Mouse (Mus musculus): ENCODE measurements around the gene Anapc15-ps. TPM values are rescaled to one million over a fixed set of nuclear protein-coding genes. Genes with fewer than 3 reads are reported as not detected.

Anapc15-ps gene
- not detected in 3 replicates for total RNA-seq (2017)

DNA sequence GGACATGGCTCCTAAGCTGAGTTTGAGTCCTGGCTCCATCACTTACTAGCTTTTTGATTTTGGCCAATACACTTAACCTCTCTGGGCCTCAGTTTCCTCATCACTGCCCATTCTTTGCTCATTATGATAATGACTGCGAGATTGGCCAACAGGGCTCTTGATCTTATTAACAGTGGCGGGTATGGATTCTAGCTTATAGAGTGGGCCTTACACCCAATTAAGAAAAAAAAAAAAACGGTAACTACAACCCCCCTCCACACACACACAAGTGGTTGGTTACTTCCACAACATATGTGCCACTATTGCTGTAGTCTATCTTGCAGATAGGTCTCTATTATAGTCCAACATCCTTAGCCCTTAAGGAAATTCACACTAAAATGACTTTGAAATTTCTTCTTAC is at the start of gene Anapc15-ps:
Gene Anapc15-ps, minus strand, starts transcription at position 101 of the 400 bp plus-strand sequence.
- no peak for ATAC-seq (replicated peaks; ENCODE audit: insufficient number of reproducible peaks, low FRiP score, low TSS enrichment, poor library complexity, severe bottlenecking)

DNA sequence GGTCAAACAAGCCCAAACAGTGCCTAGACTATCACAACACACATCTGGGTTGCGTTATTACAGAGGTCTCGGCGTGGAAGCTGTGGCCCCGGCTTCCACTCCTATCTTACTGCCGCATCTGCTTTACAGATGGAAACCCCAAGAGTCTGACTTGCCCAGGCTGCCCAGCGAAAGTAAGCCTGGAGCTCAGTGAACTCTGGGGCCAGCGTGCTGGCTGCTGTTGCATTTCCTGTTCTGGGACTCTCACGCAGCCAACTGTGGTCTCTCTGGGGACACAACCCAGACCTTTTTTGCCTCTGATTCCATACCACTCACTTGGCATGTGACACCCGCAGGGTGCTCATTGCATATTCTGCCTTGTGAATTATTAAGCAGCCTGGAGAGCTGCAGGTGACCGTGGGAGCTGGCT is 49.0 kb upstream of the Anapc15-ps start:
- ATAC-seq (replicated peaks; ENCODE audit: insufficient number of reproducible peaks, low FRiP score, low TSS enrichment, poor library complexity, severe bottlenecking): no peak

DNA sequence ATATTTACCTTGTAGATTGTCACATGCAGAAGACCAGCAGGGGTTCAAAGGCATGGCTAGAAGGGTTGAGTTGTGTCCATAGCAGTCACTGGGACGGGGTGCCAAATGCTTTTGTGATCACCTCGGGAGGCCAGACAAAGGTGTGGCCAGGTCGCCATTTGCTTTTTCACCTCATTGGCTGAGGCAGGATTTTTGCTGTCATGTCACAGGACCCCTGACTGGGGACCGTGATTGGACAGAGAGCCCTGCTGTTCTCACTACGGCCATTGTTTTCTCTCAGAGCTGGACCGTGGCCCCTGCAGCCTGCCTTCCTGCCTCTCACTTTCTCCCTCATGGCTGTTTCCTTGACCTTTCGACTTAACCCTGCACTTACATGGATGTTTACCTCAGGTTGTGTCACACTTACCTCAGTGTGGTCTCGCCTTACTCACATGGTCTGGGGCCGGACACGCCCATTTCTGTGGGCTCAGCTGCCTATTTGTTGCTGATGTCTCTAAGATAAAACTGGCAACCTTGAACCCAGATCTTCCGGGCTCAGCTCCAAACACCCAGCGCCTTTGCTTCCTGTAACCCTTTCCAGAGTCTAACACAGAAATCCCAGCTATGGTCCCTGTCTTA is 47.0 kb upstream of the Anapc15-ps start:
- no peak; the same call in 1 of the 2 replicates for ATAC-seq (replicated peaks; ENCODE audit: insufficient number of reproducible peaks, low FRiP score, low TSS enrichment, poor library complexity, severe bottlenecking)

DNA sequence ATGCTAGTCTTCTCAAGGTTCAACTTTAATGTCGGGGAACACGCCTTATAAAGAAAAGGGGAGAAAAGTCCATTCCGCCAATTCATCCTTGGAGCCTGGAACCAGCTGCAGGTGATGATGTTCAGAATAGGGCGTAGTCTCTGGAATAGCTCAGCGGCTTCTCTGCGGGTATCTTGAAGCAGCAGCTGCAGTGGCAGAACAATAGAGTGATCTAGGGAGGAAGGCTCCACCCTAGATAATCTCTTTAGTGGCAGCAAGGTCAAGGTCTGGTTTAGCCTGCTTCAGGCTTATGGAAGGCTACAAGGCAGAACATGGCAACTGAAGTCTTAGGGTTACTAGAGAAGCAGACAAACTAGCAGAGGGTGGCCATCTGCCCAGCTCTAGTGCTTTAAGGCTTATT is 46.2 kb upstream of the Anapc15-ps start:
- ATAC-seq (replicated peaks; ENCODE audit: insufficient number of reproducible peaks, low FRiP score, low TSS enrichment, poor library complexity, severe bottlenecking): no peak

DNA sequence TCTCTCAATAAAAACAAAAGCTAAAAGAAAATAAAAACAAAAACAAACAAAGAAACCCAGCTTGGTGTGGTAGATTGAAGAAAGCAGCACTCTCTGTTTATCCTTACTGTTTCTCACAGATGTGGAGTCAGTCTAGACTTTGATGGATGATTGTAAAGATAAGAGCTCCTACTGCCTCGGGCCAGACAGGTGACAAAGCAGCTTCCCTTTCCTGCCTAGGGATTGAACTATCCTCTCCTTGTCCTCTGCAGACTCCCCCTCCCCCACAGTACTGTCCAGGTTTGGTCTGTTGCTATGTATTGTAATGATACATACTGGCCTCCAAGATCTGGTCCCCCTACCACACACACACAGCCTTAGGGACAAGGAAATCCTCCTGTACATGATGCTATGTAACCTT is 45.5 kb upstream of the Anapc15-ps start:
- no peak for ATAC-seq (replicated peaks; ENCODE audit: insufficient number of reproducible peaks, low FRiP score, low TSS enrichment, poor library complexity, severe bottlenecking)

DNA sequence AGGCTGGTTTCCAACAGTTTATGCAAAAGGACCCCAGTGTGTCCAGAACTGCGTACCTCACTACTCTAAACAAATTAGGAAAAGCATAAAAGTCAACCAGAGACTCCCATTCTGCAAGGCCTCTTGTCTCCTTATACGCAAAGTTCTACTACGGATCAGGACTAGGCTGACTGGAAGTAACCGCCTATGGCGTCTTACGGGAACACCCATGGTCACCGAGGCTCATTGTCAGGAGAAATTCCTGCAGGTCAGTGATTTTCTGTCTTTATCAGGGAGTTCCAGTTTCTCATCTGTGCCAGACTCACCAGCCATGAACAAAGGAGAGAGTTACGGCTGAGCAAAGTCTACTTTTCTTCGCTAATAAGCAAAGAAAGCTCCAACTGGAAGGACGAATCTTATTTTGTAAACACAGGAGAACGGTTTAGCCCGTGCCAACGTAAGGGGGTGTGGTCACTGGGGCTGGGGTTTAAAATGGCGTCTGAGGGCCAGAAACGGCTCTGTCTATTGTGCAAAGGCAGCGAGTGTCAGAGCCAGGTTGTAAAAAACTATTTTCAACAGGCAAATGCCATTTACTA is 43.9 kb upstream of the Anapc15-ps start:
- no peak for ATAC-seq (replicated peaks; ENCODE audit: insufficient number of reproducible peaks, low FRiP score, low TSS enrichment, poor library complexity, severe bottlenecking)

DNA sequence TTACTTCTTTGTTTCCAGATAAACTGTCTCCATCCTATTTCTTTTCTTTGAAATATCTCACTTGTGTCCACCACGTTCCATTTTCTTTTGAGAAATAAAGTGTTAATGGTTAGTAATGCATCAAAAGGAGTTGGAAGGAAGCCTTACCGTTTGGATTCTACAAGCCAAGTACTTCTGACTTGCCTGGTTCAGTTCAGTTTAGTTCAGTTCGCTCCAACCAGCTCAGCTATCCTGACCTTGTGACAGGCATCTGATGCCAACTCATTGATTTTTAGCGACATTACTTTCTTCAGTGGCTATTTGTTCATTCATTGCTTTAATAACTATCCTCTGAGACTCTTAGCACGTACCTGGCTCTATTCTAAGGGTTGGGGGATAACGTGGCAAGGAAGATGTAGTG is 42.4 kb upstream of the Anapc15-ps start:
- ATAC-seq (replicated peaks; ENCODE audit: insufficient number of reproducible peaks, low FRiP score, low TSS enrichment, poor library complexity, severe bottlenecking): no peak

DNA sequence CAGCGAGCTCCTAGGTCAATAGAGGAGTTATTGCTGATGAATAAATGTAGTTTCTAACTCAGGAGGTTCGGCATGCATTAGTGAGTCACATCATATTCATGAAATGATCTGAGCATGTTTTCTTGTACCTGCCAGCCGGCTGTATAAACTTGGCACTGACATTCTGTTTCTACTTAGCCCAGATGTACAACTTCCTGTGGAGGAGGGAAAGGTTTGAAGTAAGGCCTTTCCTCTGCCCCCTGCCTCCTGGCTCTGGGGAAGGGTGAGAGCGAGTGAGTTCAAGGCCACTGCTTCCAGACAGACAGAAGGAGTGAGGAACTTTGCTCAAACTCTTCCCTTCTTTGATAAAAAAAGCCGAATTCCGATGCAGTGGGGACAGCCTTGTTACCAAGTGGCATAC is 39.0 kb upstream of the Anapc15-ps start:
- no peak for ATAC-seq (replicated peaks; ENCODE audit: insufficient number of reproducible peaks, low FRiP score, low TSS enrichment, poor library complexity, severe bottlenecking)

DNA sequence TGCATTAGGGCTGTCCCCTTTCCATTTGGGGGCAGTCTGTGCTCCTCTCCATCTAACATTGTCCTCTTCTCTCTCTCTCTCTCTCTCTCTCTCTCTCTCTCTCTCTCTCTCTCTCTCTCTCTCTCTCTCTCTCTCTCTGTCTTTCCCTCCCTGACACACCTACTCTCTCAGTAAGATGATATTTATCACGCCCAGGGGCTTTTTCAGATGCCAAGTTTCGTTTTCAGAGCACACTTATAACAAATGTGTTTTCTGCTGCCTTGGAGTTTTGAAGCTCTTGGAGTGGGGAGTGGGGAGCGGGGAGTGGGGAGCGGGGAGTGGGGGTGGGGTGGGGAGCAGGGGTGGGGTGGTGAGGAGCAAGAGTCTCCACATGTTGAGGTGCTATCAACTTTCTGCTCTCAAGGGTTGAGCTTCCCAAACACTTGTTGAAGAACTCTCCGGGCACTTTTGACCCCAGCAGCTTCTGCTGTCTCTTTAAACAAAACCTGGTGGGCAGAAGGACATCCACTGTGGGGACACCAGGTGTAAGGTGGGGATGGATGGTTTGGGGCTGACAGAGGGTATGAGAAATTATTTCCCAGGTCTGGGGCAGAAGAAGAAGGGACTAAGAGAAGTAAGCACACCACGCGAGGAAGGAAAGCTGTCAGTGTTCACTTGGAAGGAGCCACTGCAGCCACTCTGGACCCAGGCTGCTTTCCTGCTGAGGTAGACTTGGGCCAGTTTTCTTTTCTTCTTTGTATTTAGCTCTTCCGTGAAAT is 36.8 kb upstream of the Anapc15-ps start:
- no peak for ATAC-seq (replicated peaks; ENCODE audit: insufficient number of reproducible peaks, low FRiP score, low TSS enrichment, poor library complexity, severe bottlenecking)

DNA sequence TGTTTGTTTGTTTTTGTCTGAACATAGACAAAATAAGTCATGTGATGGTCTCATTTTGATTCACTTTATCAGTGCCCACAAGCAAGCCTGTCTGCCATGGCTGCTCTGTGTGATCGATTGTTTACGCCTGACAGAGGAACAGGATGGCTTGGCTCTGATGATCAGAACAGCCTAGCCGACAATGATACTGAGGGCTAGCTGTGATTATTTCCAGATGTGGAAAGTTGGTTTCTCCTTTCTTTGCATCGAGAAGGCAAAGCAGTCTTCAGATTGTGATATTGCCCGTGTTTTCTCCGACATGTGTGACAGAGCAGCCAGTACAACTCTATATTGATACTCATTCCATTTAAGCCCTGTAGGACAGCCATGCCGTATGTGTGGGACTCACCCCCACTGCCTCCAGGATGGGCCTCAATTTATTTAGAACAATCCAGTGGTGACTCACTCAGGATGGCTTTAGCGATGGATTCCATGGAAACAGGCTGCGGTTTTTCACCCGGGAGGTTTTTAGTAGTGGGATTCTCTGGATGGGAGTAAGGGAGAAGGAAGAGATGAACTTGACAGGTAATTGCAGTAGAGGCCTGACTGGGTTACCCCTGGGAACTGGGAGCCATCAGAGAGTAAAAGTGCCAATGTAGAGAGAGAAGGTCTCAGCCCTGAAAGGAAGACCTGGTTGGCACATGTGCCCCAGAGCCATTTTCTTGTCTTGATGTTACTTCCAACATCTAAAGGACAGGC is 36.1 kb upstream of the Anapc15-ps start:
- ATAC-seq (replicated peaks; ENCODE audit: insufficient number of reproducible peaks, low FRiP score, low TSS enrichment, poor library complexity, severe bottlenecking): no peak

DNA sequence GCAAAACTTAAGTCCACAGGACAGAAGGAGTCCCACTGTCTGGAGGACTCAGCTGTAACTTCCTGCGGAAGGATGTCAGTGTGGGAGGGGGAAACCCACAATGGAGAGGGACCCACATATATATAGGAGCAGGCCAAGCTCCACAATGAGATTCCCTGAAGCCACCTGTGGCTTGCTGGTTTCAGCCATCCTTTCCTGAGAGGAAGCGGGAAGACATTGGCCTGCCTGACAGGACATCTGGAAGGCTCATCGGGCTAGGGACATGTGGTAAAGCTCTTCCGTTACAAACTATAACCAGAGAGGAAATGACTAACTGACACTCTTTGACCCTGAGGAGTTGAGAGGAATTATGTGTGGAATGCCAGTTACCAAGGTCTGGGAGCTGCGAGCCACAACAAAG is 34.8 kb upstream of the Anapc15-ps start:
- no peak for ATAC-seq (replicated peaks; ENCODE audit: insufficient number of reproducible peaks, low FRiP score, low TSS enrichment, poor library complexity, severe bottlenecking)

DNA sequence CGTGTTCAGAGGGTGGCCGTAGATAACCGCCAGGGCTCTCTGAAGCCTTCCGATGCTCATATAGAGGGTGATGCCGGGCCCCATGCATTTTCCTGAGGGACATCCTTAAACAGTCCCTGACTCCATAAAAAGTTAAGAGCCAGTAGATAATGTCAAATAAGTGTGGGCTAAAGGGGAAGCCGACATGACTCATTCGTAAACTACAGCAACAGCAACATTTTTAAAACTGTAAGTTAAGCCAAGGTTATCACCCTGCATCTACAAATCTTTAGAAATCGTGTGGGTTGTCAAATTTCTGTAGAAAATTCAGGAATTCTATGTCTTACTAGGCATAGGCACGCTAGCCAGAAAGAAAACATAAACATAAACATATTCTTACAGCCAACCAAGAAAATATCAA is 33.6 kb upstream of the Anapc15-ps start:
- ATAC-seq (replicated peaks; ENCODE audit: insufficient number of reproducible peaks, low FRiP score, low TSS enrichment, poor library complexity, severe bottlenecking): no peak

DNA sequence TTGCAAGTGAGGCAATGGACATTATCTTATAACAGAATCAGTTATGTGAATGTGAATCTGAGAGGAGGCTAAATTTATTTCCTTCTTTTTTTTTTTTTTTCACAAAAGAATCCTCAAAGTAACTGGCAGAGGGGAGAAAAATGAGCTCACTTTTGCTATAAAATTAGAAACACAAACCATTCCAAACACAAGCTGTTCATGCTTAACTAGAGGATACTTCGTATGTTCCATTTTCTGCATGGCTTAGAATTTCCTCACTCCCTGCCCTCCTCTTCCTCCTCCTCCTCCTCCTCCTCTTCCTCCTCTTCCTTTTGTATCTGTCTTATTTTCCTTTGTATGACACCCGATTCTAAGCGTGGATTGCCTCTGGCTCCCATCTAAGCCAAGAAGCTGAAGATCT is 32.5 kb upstream of the Anapc15-ps start:
- ATAC-seq (replicated peaks; ENCODE audit: insufficient number of reproducible peaks, low FRiP score, low TSS enrichment, poor library complexity, severe bottlenecking): no peak

DNA sequence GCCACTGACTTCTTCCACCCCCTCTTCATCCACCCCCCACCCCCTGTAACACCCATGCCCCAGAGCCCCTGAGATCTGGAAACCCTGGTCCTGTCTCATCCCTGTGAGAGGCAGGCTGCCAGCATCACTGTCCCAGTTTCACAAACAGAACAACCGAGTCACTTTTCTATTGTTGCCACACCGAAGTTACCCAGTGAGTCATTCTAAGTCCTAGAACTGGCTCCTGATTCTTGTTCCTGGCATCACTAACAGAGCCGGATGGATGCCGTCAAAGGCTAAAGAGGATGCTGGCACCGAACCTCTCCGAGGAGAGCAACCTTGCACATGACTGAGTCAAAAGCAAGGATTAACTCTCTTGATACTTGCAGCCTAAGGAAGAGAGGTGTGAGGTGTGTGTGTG is 31.6 kb upstream of the Anapc15-ps start:
- no peak for ATAC-seq (replicated peaks; ENCODE audit: insufficient number of reproducible peaks, low FRiP score, low TSS enrichment, poor library complexity, severe bottlenecking)

DNA sequence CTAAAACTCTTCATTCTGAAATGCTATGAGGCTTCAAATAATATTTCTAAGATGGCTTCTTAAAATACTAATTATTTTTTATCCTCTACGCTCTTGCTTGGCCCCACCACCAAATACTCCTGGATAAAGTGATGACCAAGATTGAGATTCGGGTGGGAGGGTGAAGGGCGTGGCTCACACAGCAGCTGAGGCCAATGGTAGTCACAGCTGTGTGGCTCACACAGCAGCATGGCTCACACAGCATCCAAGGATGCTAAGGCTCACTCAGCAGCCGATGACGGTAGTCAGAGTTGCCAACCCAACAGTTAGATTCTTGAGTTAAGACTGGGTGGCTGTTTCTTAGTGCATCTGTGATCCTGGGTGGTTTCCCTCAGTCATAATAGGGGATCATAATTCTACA is 30.5 kb upstream of the Anapc15-ps start:
- no peak for ATAC-seq (replicated peaks; ENCODE audit: insufficient number of reproducible peaks, low FRiP score, low TSS enrichment, poor library complexity, severe bottlenecking)

DNA sequence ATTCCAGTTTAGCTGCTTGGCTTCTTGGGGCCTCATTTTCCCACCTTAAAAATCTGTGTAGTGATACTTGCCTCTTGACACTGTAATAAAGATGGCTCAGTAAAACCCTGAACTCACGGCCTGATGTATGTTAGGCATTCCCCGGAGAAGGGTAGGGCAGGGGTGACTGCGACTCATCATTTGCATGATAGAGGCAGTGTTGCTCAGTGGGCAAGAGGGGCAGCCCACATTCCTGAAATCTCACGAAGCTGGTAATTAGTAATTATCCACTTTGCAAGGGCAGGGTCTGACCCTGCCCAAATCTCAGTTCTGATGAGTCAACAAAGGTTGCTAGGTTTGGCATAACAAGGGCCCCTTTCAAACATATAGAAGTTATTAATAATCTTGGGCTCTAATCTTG is 27.2 kb upstream of the Anapc15-ps start:
- no peak for ATAC-seq (replicated peaks; ENCODE audit: insufficient number of reproducible peaks, low FRiP score, low TSS enrichment, poor library complexity, severe bottlenecking)

DNA sequence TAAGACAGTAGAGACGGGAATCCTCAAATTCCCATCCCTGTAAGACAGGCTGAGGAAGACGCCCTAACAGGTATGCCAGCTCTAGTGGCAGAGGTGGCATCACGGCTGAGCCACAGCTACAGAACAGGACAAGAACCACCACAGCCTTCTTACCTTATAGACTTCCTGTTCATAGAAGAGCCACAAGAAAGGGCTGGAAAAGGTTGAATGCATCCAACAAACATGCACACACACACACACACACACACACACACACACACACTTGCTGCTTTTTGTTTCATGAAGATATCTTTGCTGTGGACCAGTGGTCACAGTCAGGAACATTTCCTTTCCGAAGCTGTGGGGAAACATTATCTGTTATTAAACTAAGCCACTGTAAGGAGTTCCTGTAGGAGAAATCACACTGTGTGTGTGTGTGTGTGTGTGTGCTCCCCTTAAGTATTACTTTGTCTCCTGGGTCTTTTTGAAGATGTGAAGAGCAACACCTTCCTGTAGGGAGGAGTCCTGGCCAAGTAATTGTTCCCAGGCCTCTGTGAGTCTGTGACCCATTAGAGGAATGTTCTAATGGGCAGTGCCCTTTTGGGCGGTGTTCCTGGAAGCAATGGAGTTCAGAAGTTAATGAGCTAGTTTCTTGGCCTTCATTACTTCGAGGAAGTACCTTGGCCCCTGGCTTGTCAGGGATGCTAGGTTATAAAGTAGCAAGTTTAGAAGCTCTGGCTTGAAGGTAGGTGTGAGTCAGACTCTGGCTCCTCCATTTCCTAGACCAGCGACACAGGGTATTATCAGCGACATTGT is 25.9 kb upstream of the Anapc15-ps start:
- no peak for ATAC-seq (replicated peaks; ENCODE audit: insufficient number of reproducible peaks, low FRiP score, low TSS enrichment, poor library complexity, severe bottlenecking)

DNA sequence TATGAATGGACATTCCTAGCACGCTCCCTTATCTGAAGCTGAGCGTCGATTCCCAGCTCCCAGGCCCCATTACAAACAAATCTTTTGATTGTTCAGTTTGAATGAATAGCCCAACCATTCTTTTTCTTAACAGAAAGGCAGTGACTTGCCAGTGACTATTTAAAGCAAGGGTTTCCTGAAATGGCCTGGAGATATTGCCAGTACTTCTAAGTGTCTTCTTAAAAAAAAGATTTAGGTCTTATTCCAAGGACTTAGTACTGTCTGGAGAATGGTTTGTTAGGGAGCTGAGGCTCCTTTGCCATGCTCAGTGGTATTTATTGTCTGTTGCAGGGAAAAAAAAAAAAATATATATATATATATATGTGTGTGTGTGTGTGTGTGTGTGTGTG is 23.0 kb upstream of the Anapc15-ps start:
- no peak for ATAC-seq (replicated peaks; ENCODE audit: insufficient number of reproducible peaks, low FRiP score, low TSS enrichment, poor library complexity, severe bottlenecking)

Data from monocyte, adult 5-6 weeks (primary cell).